Mouse (Mus musculus): ENCODE data around the gene Agl.
"Not testable (repeated sequence)": the region's sequence is repeated elsewhere in the genome, so short reads cannot be mapped to it uniquely, and the experiment has no call there.

Gene Agl

DNA sequence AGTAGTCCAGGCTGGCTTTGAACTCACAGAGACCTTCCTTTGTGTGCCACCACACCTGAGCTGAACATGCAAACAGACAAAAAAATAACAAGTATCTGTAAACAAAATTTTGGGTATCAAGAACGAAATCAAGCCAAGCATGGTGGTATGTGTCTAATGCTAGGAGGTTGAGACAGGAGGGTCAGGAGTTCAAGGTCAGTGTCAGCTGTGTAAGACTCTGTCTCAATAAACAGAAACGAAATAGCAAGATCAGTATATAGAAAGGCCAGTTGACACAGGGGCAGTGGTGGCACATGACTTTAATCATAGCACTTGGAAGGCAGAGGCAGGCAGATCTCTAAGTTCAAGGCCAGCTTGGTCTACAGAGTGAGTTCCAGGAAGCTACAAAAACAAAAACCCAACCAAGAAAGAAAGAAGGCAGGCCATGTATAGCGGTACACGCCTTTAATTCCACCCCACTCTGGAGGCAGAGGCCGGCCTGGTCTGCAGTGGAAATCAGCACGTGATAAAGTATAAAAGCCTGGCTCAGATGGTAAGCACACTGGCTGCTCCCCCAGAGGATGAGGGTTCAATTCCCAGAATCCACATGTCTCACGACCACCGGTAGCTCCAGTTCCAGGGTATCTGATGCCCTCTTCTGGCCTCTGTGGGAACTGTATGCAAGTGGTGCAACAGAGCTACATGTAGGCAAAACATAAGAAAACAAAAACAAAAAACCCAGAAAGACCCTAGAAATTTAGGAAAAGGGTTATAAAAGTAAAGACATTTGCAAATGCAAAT lies 59.4 kb downstream of the Agl start:
- no peak for DNase-seq (ENCODE audit: low spot score)

DNA sequence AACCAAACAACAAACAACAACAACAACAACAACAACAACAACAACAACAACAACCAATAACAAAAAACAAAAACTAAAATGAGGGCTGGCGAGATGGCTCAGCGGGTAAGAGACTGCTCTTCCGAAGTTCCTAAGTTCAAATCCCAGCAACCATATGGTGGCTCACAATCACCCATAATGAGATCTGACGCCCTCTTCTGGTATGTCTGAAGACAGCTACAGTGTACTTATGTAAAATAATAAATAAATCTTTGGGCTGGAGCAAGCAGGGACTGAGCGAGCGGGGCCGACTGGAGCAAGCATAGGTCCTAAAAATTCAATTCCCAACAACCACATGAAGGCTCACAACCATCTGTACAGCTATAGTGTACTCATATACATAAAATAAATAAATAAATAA lies 60.3 kb downstream of the Agl start:
- not testable (repeated sequence) for DNase-seq (ENCODE audit: low spot score)

DNA sequence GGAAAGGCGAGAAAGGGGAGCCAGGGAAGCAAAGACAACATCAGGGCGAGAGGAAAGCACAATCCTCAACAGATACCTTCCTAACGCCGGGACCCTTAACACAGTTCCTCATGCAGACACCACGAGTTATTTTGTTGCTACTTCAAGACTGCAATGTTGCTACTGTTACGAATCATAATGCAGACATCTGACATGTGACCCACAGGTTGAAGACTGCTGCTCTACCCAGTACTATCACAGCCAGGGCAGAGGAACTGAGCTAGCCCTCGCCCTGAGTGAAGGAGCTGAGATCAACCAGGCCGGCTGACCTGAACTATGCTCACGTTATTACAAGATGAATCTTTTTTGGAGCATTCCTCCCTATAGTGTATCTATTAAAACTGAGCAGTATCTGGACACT lies 67.0 kb downstream of the Agl start:
- DNase-seq (ENCODE audit: low spot score): no peak

DNA sequence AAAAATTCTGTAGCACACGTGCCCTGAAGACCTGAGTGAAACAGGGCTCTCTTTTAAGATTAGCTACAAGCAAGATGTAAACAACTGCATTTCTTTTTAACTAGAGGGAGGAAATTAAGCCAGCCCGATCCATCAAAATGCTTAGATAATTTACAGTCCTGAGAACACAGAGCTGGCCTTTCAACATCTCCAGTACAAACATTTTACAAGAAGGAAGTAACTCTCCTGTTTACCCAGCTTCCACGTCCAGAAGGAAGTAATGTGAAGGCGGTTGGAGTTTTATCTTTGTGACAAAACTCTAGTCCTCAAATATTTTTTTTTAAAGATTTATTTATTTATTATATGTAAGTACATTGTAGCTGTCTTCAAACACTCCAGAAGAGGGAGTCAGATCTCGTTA lies 67.9 kb downstream of the Agl start:
- no peak for DNase-seq (ENCODE audit: low spot score)

DNA sequence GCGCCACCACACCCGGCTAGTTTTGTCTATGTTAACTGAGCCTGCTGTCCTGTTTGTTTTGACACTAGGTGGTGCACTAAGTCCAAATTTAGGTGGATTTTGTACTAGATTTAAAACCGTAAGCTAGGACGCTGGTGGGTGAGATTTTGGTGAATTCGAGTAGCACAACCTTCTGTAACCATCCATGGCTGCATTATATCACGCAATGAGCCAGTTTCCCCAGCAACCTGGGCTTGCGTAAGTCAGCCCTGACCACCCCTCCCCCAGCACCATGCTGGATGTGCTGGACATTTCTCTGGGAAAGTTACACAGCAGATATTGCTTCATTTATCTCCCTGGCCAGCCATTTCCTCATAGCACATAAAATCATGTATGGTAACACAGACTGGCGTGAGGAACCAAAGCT lies 70.6 kb downstream of the Agl start:
- no peak for DNase-seq (ENCODE audit: low spot score)

DNA sequence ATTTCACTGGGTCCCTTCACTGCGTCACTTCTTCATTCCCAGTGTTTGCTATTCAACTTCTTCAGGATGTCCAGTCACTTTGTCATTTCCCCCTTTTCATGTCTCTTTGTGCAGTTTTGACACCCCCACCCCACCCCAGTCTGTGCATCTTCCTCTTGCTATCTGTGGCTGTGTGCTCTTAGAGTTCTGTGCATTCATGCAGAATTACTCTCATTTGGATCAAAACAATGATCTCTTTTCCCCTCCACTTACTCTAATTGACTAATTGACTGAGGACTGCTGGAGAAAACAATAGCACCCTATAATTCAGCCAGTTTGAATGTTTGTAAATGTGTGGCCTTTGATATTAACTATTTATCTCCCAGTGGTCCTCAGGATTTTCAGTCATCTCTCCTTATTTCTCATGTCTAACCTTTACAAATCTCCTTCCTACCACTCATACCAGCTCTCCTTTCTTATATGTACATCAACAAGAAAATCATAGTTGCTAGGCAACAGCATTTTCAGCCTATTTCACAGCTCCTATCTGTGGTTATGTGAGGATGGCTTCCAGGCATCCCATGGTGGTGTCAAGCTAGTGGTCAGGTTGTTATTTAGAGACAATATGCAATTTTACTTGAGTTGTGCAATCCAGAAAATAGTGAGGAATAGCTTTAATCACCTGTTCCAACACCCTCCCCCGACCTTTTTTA lies 78.3 kb downstream of the Agl start:
- no peak for DNase-seq (ENCODE audit: low spot score)

DNA sequence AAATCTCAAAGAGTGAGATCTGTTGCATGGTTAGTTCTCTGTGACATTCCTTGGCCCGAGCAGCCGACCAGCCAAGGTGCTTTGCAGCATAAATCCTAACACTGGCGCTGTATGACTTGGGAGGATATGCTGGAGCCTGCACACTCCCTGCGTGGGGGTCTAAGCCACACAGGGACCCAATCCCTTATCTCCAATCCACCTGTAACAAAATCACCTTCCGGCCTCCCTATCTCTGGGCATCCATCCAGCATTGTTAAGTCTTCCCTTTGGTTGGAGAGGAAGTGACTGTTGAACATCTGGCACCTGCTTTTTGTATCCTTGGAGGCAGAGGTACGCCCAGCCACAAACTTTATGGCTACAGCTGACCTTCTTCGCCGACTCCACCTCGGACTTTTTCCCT lies 81.2 kb downstream of the Agl start:
- DNase-seq (ENCODE audit: low spot score): no peak

DNA sequence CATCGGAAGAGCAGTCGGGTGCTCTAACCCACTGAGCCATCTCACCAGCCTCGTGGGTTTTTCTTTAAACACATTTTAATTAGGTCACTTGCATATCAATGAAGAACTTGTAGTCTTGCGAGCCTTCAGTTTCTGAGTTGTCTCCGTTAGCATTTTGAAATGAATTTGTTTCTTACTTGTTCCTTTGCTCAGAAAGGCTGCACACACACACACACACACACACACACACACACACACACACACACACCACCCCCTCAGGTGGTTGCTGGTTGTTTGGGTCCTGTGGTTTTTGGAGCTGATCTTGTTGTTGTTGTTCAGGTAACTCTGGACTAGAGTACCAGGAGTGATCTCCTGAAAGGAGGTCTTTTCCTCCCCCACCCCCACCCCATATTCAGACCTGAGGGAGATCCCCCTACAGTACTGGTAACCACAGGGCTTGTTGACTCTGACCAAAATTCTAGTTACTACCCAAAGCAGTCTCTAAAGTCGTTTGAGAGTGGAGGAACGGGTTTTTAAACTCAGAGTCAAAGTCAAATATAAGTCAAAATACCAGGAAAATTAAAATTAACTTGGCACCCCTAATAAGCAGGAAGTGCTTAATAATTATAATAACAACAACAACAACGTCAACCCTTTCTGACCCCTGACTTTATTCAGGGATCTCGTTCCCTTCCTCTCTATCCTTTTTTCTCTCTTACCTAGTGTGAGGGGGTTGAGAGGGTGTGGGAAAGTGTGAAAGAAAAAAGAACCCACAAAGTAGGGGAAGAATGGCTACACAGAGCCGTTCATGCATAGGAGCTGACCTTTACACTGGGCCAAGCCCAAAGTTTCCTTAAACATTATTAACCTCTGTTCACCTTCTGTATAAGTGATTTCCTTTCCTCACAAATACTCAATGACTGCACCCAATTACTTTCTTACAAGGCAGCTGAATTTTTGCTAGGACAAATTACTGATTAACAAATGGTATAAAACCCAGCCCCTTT lies 84.2 kb downstream of the Agl start:
- no peak for DNase-seq (ENCODE audit: low spot score)

DNA sequence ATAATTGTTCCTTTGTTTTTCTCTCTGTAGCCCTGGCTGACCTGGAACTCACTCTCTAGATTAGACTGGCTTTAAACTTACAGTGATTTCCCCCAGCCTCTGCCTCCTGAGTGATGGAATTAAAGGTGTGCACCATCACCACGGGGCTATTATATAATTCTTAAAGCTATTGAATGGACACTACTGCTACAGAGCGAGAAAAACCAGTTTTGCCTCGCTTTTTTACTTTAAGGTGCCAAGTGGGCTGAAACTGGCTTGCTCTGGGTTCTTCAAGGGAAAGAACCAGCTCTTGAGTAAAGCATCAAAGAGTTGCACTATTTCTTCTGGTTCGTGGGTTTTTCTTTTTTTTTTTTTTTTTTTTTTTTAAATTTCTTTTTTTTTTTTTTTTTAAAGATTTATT lies 85.0 kb downstream of the Agl start:
- DNase-seq (ENCODE audit: low spot score): no peak

DNA sequence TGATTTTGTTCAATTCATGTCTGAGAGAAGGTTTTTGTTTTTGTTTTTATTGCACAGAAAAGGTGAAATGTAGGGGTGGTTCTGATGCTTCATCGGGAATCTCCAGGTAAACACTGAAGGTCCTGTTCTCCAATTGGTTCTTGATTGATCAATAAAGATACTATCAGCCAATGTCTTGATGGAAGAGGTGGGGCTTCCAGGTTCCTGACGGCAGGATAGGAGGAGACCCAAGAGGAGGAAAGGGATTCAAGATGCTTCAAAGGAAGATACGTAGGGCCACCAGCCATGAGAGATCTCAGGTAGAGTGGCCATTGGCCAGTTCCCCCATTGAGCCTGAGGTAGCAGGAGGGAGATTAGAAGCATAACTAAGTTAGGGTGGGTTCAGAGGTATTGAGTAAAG lies 89.0 kb downstream of the Agl start:
- DNase-seq (ENCODE audit: low spot score): no peak

DNA sequence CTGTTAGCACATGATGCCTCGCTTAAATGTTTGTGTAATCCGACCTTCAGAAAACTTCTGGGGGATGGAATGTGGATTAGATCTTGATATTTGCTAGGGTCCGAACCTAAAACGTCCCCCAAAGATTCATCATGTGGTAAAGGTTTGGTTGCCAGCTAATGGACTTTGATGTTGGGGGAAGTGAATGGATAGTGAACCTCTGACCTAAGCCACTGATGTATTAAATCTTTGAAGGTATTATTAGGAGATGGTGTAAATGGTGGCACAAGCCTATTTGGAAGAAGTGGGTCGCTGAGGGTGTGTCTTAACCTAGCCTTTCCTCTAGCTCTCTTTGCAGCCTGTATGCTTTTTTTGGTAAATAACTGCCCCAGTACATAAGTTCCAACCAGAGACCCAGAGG lies 94.9 kb downstream of the Agl start:
- DNase-seq (ENCODE audit: low spot score): no peak

DNA sequence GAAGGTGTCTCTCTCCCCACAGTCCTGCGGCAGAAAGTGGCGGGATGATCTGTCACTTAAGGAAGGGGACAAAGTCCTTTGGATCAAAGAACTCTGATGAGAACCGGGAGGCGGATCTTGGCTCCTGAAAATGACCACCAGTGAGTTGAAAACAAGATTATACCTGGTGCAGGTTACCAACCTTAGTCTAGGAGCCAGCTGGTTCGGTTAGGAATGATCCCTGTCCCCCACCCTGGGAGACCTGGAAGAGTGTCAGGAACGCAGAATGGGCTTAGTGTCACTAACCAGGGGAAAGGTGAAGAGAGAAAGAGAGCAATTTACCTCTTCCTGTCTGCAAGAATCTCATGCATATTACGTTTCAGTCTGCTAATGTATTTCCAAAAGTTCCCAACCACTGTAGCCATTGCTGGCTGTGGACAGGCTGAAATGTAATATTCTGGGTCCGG lies 95.5 kb downstream of the Agl start, which contains the start of gene Slc35a3:
Gene Slc35a3 (minus strand): TSS at position 396 of the 446 bp plus-strand sequence.
- DNase-seq (ENCODE audit: low spot score): no peak

DNA sequence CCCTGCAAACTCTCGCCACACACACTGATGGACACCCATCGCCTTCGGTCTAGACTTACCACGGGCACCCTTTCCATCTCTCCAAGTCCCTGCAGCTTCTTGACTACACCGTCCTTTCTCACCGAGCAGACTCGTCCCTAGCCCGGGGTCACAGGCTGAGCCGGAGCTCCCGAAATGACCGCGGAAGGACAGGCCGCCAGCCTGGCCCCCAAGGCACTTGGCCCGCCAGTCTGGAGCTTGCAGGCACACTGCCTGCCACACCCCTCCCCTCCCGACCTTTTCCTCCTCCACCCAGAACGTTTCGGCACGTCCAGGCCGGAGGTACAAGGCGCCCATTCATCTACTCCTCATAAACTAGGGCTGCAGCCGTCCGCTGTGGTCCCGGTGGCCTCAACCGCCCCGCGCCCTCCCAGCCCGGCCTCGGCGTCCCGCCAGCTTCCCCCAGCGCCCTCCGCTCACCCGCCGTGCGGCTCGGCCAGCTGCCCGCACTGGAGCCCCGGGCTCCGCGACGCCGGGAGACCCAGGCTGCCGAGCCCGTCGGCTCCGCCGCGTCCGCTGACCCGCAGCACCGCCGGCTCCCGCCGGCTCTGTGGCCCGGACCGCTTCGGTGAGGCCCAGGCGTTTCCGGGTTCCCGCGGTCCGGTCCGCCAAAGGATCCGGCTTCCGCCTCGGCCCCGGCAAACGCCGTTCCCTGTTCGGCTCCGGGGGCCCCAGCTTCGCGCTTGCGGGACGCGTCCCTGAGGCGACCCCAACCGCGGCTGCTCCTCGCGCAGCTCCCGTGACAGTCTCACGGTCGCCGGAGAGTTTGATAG lies 96.1 kb downstream of the Agl start:
- DNase-seq (ENCODE audit: low spot score): peak; percentile 66

DNA sequence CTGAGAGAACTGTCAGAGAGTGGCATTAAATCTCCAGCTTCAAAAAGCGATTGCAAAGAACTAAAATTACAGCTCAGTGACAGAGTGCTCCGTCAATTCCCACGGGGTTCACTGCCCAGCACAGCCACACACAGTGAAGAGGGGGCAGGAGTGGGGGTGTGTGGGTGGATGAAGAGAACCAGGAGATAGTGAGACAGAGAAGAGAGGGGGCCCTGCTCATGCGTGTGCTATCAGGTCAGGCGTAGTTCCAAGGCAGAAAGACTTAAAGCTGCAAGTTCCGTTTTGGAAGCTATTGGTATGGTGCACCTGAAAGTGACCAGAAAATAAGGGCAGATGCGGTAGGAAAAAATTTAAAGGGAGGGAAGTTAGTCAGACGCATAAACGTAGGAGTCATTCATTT lies 97.0 kb downstream of the Agl start:
- no peak for DNase-seq (ENCODE audit: low spot score)

DNA sequence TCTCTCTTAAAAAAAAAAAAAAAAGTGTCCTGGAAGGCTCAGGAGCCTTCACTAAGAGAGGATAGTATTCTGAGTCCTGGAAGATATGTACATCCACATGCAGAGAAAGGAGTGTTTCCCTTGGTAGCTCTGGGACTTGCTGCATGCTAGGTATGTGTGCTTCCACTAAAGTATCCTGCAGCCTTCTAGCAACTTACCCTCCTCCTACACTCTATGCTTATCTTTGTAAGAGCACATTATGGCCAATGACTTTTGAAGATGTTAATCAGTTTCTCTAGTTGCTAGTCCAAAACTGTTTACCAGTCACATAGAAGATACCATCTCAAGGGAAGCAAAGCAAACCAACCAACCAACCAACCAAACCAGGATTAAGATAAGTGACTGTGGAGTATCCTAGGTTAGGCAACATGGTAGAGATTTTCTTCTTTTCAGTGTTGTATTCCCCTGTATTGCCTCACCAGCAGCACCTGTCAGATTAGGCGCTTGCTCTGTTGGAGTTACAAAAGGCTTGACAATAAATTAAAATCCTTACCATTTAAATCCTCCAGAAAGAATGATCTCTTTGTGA lies 102.2 kb downstream of the Agl start:
- DNase-seq (ENCODE audit: low spot score): no peak

DNA sequence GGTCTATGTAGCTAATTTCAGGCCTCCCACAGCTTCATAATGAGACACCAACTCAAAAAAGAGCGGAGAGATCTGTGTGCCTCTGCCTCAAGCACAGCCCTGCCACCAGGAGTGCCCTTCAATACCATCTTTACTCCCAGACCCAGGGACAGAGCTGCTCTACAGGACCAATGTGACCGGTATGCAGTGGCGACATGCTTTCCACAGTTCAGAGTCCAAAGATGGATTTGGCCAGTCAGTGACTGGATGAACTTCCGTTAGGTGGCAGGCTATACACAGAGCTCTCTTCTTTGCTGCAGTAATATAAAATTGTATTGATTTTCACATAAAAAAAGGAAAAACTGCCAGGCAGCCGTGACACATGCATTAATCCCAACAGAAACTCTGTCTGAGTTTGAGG lies 104.1 kb downstream of the Agl start:
- no peak for DNase-seq (ENCODE audit: low spot score)

DNA sequence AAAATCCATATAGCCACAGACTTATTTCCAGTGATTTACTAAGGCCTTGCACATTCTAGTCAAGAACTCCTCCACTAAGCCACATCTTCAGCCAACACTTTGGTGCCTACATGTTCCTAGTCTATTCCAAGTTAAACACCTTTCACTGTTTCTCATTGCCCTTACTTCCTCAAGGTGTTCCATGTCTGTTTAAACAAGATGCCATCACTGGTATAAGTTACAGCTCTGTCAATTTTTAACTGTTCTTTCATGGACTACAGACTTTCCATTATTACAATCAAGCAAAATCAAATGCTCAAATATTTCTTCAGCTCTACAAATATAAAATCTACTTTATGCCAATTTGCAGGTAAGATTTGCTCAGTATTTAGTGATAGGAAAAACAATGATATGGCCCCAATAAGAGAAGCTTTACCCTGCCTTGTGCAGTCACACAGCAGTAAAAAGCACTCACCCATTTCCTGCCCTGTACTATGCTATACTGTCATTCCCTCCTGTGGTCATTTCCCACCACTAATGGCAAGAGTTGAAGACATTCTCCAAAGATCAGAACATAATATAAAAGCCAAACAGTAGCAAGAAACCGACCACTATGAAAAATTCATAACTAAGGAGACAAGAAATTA lies 105.2 kb downstream of the Agl start:
- no peak for DNase-seq (ENCODE audit: low spot score)

DNA sequence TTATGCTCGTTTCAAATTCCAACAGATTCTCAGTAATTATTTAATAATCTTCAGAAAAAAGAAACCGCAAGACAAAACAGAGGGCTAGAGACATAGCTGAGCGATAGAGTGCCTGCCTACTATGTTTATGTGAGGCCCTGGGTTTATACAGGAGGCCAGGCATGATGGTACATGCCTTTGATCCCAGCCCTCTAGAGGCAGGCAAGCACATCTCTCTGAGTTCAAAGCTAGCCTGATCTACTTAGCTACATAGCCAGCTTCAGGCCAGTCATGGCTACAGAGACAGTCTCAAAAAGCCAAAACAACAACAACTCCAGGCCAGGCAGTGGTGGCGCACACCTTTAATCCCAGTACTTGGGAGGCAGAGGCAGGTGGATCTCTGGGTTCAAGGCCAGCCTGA lies 106.4 kb downstream of the Agl start:
- no peak for DNase-seq (ENCODE audit: low spot score)

DNA sequence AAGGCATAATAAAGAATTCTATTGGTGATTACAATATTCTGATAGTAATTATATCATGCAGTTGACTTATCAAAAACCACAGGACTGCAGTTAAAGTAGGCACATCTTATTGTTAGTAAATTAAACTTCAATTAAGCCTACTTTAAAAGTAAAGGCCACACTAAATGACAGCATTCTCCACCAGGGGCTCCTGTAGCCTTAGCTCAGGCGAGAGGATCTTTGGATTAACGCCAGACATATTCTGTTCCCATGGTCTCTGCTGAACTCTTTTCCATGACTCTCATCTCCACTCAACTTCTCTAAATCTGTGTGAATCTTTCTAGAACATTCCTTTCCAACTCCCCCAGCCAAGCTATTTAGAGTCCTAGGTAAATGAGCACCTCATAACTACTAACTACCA lies 109.2 kb downstream of the Agl start:
- DNase-seq (ENCODE audit: low spot score): no peak

DNA sequence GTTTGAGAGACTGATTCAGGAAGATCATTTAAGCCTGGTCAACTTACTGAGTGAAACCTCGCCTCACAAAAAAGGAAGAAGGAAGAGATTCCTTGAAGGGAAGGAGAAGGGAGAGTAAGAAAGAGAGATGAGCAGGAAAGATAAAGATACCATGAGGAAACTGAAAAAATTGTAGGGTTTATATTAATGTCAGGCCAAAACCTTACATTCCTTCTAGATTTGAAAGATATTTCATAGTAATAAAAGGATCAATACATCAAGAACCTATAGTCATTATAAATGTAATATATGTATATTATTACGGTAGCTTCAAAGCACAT lies 112.3 kb downstream of the Agl start:
- no peak for DNase-seq (ENCODE audit: low spot score)

Measured in T-cell, adult 2 months (primary cell).